Mouse (Mus musculus) adrenal gland, postnatal 36 days (tissue): ENCODE measurements around the gene Yju2. TPM values are rescaled to one million over a fixed set of nuclear protein-coding genes. Genes with fewer than 3 reads are reported as not detected.

Experiments used
- DNase-seq, 2 experiments: peaks; one replicate each; pipeline ENCODE4 v3.0.0; 2021; ENCODE audit warnings: mixed read lengths in 1 of 2
- total RNA-seq, 2 experiments: library from RNA; stranded (reverse); gene quantifications; 2 replicates each; pipeline ENCODE4 v1.2.3; 2021

The Yju2 gene
- total RNA-seq, 2 experiments from 2014 or later: 13.1 to 15.8 TPM

DNA sequence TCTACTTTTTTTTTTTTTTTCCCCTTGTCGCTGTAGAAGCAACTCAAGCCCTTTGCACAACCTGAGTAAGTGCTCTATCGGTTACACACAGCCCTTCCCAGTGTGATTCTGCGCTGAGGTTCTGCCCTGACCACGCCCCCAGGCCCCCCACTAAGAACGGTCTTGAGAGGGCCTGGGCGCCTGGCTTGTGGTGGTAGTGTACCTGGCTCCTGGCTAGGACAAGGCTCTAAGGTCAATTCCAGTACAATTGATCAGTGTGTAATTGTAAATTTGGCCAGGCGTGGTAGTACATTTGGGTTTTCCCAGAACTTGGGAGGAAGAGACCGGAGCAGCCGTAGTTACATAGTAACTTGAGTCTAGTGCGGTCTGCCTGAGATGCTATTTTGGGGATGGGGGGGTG lies 48.1 kb downstream of the Yju2 start:
- DNase-seq: no peak

- DNase-seq: no peak
Observed at GRCm38 (mm10) chr17:56007444-56008355, 48.8 kb downstream of the Yju2 start.

DNA sequence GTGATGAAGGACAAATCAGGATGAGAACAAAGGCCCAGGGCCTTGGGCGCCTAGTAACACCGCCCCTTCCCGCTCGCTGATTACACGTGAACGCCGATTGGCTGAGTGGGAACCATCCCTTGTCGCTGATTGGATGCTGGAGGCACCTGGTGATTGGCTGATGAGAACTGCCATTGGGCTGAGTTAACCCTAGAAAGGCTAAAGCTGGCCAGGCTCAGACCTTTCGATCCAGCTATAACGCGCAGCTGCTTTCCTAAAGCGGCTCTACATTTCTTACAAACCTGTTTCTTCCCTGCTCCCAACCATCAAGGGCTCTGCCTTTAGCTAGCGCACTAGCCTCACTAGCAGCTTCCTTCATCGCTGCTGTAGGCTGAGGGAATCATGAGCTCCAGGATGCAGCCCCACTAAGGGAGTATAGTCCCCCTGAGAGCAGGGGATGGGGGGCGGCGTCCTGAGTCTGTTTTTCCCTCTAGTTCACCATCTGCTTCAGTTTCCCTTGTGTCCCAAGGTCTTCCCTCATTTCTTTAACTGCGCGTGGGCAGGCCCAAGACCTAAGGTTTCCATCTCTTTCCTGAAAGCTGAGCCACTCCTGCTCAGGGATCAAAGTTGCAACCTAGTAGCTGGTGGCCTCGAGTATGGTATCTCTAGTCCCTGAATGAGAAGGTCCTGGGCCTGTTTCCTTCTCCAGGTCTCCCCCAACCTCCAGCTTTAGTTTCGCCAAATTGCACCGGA lies 49.6 kb downstream of the Yju2 start:
- peak; percentile 93 to 95 for DNase-seq

GRCm38 (mm10) chr17:56009088-56009961 lies 50.4 kb downstream of the Yju2 start:
- peak; percentile 96 to 97 for DNase-seq

DNA sequence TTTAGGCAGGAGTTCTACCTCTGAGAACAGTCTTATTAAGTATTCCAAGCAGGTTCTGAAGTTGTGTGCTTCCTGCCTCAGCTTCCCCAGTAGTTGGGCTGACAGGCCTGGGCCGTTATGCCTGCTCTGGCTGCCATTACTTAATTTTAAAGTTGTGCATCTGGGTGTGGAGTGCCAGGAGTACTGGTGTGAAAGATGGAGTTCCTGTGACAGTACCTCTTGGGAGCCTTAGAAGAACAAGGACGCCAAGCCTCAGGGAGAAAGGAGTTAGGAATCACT lies 51.0 kb downstream of the Yju2 start:
- no peak for DNase-seq

GRCm38 (mm10) chr17:56010255-56010654 lies 51.4 kb downstream of the Yju2 start:
- DNase-seq: no peak

- DNase-seq: peak; percentile 87 to 91
Observed at GRCm38 (mm10) chr17:56010681-56011080, 51.8 kb downstream of the Yju2 start.

DNA sequence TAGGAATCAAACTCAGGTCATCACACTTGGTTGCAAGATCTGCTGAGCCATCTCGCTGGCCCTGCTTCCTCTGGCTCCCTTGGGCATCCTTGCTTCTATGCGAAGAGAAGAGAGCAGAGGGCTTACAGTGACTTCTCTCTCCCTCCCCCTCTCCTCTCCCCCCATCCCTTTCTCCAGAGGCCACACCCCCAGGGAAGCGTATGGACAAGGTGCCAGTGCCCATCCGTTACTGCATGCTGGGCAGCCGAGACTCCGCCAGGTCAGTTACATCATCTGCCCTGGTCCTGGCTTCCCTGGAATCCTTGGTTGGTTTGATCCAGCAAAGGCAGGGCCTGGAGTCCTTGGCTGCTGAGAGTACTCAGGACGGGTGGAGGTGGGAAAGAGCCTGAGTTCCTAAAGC lies 52.5 kb downstream of the Yju2 start:
- DNase-seq: no peak

DNA sequence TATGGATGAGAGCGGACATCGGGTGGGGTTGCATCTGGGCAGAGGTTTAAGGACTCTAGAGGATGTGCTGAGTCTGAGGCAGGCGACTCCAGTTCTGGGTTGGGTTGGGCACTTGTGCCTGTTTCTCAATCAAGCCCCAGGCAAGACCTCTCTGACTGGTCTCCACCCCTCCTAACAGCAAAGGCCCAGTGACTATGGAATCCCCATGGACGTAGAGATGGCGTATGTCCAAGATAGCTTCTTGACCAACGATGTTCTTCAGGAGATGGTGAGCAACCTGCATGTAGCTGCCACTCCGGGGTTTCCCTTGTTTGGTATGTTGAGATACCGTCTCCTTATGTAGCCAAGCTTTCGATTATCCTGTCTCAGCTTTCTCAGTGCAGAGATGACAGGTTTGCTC lies 56.4 kb downstream of the Yju2 start:
- no peak for DNase-seq

DNA sequence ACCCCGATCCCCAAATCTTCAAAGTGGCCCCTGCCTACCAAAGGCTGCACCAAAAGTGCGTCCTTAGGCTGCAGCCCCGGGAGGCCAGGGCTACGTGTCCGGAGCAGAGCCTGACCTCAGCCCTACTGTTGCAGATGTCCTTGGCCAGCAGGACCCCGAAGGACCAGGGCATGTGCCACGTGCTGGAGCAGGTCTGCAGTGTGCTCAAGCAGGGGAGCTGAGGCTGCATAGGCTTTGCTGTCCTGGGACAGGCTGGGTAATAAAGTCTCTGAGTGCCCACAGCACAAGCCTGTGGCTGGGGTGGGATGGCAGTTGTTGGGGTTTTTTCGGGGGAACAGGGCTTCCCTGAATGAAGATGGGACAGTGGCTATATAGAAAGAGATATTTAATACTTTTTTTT lies 57.5 kb downstream of the Yju2 start:
- no peak for DNase-seq

GRCm38 (mm10) chr17:56016793-56017785 lies 58.2 kb downstream of the Yju2 start:
- no peak for DNase-seq

- DNase-seq: no peak
Observed at GRCm38 (mm10) chr17:56017848-56018247, 58.9 kb downstream of the Yju2 start.

Other genes with a start within 250 kb of the Yju2 start
- 1 to 10 TPM; 6.2 to 8.6 TPM for gene Pot1b, start 246.5 kb upstream of the Yju2 start, total RNA-seq
- under 1 TPM; 0.26 to 0.93 TPM for gene Adgre4, start 209.1 kb upstream of the Yju2 start, total RNA-seq
- 1 to 10 TPM; 6.6 to 8.4 TPM for gene Zfp119a, start 80.2 kb upstream of the Yju2 start, total RNA-seq
- gene Zfp959, start 67.0 kb upstream of the Yju2 start, total RNA-seq: 1 to 10 TPM; 5.1 to 6.5 TPM
- gene Zfp119b, start 9.6 kb upstream of the Yju2 start, total RNA-seq: 1 to 10 TPM; 3.3 to 4.0 TPM
- 1 to 10 TPM; 1.1 to 1.5 TPM for gene Ebi3, start 6.5 kb upstream of the Yju2 start, total RNA-seq
- gene Shd, start 11.4 kb downstream of the Yju2 start, total RNA-seq: under 1 TPM; 0.50 to 0.99 TPM
- 1 to 10 TPM; 1.1 to 1.3 TPM for gene Fsd1, start 27.4 kb downstream of the Yju2 start, total RNA-seq
- gene Stap2, start 46.5 kb downstream of the Yju2 start, total RNA-seq: 1 to 10 TPM; 5.1 to 7.6 TPM
- gene Mpnd, start 46.6 kb downstream of the Yju2 start, total RNA-seq: 100 to 1,000 TPM in 1 of 2 experiments, 10 to 100 TPM in 1; 79.6 to 104 TPM
- 10 to 100 TPM; 49.0 to 49.7 TPM for gene Sh3gl1, start 77.5 kb downstream of the Yju2 start, total RNA-seq
- gene Chaf1a, start 81.3 kb downstream of the Yju2 start, total RNA-seq: 1 to 10 TPM; 3.5 to 4.7 TPM
- 10 to 100 TPM; 73.3 to 86.1 TPM for gene Ubxn6, start 115.9 kb downstream of the Yju2 start, total RNA-seq
- gene Hdgfl2, start 120.5 kb downstream of the Yju2 start, total RNA-seq: 10 to 100 TPM; 59.9 to 62.0 TPM
- 10 to 100 TPM; 75.1 to 86.5 TPM for gene Plin4, start 150.7 kb downstream of the Yju2 start, total RNA-seq
- gene Plin5, start 158.5 kb downstream of the Yju2 start, total RNA-seq: 10 to 100 TPM; 36.7 to 62.1 TPM
- gene Lrg1, start 162.9 kb downstream of the Yju2 start, total RNA-seq: 10 to 100 TPM; 15.5 to 31.3 TPM
- gene Sema6b, start 181.2 kb downstream of the Yju2 start, total RNA-seq: 10 to 100 TPM in 1 of 2 experiments, 1 to 10 TPM in 1; 6.4 to 10.0 TPM
- gene Tnfaip8l1, start 203.4 kb downstream of the Yju2 start, total RNA-seq: 1 to 10 TPM; 3.9 to 4.0 TPM
- 10 to 100 TPM; 60.0 to 61.1 TPM for gene Mydgf, start 224.8 kb downstream of the Yju2 start, total RNA-seq